Mouse (Mus musculus) CH12.LX (cell line): ENCODE measurements around the gene Pramef8. TPM values are rescaled to one million over a fixed set of nuclear protein-coding genes. Genes with fewer than 3 reads are reported as not detected.

ENCODE experiments used
- DNase-seq: peaks from one replicate; pipeline ENCODE4 v3.0.0-alpha.2; 2013; ENCODE audit errors: extremely low read depth
- H3K27ac ChIP-seq: 2 replicates; pipeline ENCODE4 v1.5.1; 2012; ENCODE audit warnings: low read depth, mild to moderate bottlenecking, control low read depth, moderate library complexity; ENCODE audit not compliant: insufficient read depth
- H3K27me3 ChIP-seq: replicated peaks from 2 replicates; pipeline ENCODE3; 2012; ENCODE audit warnings: inconsistent platforms
- H3K36me3 ChIP-seq, 2 experiments: replicated peaks in 1 of 2; 2 replicates each; pipeline versions ENCODE3 to v1.6.1; 2012; ENCODE audit warnings: inconsistent platforms in 1 of 2, low read length in 1 of 2, mild to moderate bottlenecking in 1 of 2, mixed read lengths in 1 of 2, moderate library complexity in 1 of 2; ENCODE audit not compliant: control insufficient read depth in 1 of 2, insufficient read depth in 1 of 2
- H3K4me1 ChIP-seq, 2 experiments: 2 replicates each; pipeline ENCODE4 v1.6.1; 2012; ENCODE audit warnings: inconsistent platforms in 1 of 2, moderate library complexity in 1 of 2; ENCODE audit not compliant: insufficient read depth in 2 of 2, control insufficient read depth in 1 of 2
- H3K4me2 ChIP-seq: 2 replicates; pipeline ENCODE4 v1.6.1; 2012; ENCODE audit warnings: low read depth, mild to moderate bottlenecking, control low read depth; ENCODE audit not compliant: poor library complexity, insufficient read depth, severe bottlenecking
- H3K4me3 ChIP-seq, 3 experiments: fragments of 150-350 bp in 1 of 3; sonication (generic) in 1 of 3; replicated peaks in 1 of 3; 2 replicates each; pipeline versions ENCODE3 to v1.5.1; 2011 to 2012; ENCODE audit warnings: low read depth in 2 of 3, low read length in 2 of 3, mild to moderate bottlenecking in 2 of 3, moderate library complexity in 2 of 3, control low read depth in 1 of 3, improper control_type of control experiment in 1 of 3, inconsistent platforms in 1 of 3, mixed read lengths in 1 of 3; ENCODE audit not compliant: poor library complexity in 1 of 3
- H3K79me2 ChIP-seq: replicated peaks from 2 replicates; pipeline ENCODE4 v1.6.1; 2012; ENCODE audit warnings: mild to moderate bottlenecking, moderate library complexity; ENCODE audit not compliant: control insufficient read depth, poor library complexity, insufficient read depth, severe bottlenecking; ENCODE audit errors: extremely low read depth
- H3K9ac ChIP-seq: 2 replicates; pipeline ENCODE4 v1.6.1; 2012; ENCODE audit warnings: low read depth, mild to moderate bottlenecking, control low read depth, moderate library complexity; ENCODE audit not compliant: insufficient read depth
- H3K9me3 ChIP-seq: replicated peaks from 2 replicates; pipeline ENCODE3; 2012; ENCODE audit warnings: low read length, inconsistent platforms, mixed read lengths
- BHLHE40 ChIP-seq: IDR thresholded peaks from 2 replicates; pipeline ENCODE4 v1.6.1; 2011; ENCODE audit warnings: mild to moderate bottlenecking, low read depth, low read length, improper control_type of control experiment
- CTCF ChIP-seq, 2 experiments: IDR thresholded peaks in 1 of 2; conservative IDR thresholded peaks in 1 of 2; 2 replicates each; pipeline ENCODE4 v1.5.1; 2011 to 2012; ENCODE audit warnings: low read depth in 2 of 2, low read length in 2 of 2, improper control_type of control experiment in 1 of 2, inconsistent platforms in 1 of 2, mild to moderate bottlenecking in 1 of 2, moderate library complexity in 1 of 2
- E2F4 ChIP-seq: IDR thresholded peaks from 2 replicates; pipeline ENCODE4 v1.6.1; 2011; ENCODE audit warnings: low read depth, low read length, improper control_type of control experiment; ENCODE audit not compliant: insufficient replicate concordance
- ELF1 ChIP-seq: IDR thresholded peaks from 2 replicates; pipeline ENCODE4 v1.6.1; 2014; ENCODE audit warnings: low read depth, mild to moderate bottlenecking, inconsistent platforms, low read length, improper control_type of control experiment
- EP300 ChIP-seq: IDR thresholded peaks from 2 replicates; pipeline ENCODE4 v1.6.1; 2011; ENCODE audit warnings: low read length, improper control_type of control experiment
- GABPA ChIP-seq: IDR thresholded peaks from 2 replicates; pipeline ENCODE4 v1.6.1; 2012; ENCODE audit warnings: low read depth, low read length, improper control_type of control experiment, inconsistent platforms; ENCODE audit not compliant: insufficient replicate concordance
- HCFC1 ChIP-seq: IDR thresholded peaks from 2 replicates; pipeline ENCODE4 v1.6.1; 2012; ENCODE audit warnings: low read depth, mild to moderate bottlenecking, inconsistent platforms, low read length, improper control_type of control experiment
- IRF4 ChIP-seq: IDR thresholded peaks from 2 replicates; pipeline ENCODE4 v1.6.1; 2014; ENCODE audit warnings: low read depth, mild to moderate bottlenecking, inconsistent platforms, low read length, improper control_type of control experiment
- JUND ChIP-seq: conservative IDR thresholded peaks from 2 replicates; pipeline ENCODE4 v1.6.1; 2011; ENCODE audit warnings: low read depth, low read length, improper control_type of control experiment
- MAFK ChIP-seq: IDR thresholded peaks from 2 replicates; pipeline ENCODE4 v1.6.1; 2011; ENCODE audit warnings: low read length, improper control_type of control experiment; ENCODE audit not compliant: insufficient replicate concordance
- MAX ChIP-seq: IDR thresholded peaks from 2 replicates; pipeline ENCODE4 v1.6.1; 2011; ENCODE audit warnings: low read length, improper control_type of control experiment
- NRF1 ChIP-seq: IDR thresholded peaks from 2 replicates; pipeline ENCODE4 v1.6.1; 2014; ENCODE audit warnings: low read depth, mild to moderate bottlenecking, inconsistent platforms, low read length, improper control_type of control experiment, moderate library complexity
- RCOR1 ChIP-seq: conservative IDR thresholded peaks from 2 replicates; pipeline ENCODE4 v1.6.1; 2012; ENCODE audit warnings: low read depth, mild to moderate bottlenecking, inconsistent platforms, low read length, improper control_type of control experiment
- SMC3 ChIP-seq: IDR thresholded peaks from 2 replicates; pipeline ENCODE4 v1.6.1; 2011; ENCODE audit warnings: low read depth, low read length, improper control_type of control experiment
- TCF12 ChIP-seq: IDR thresholded peaks from 2 replicates; pipeline ENCODE4 v1.6.1; 2014; ENCODE audit warnings: low read depth, mild to moderate bottlenecking, inconsistent platforms, low read length, improper control_type of control experiment
- ZMIZ1 ChIP-seq: IDR thresholded peaks from 2 replicates; pipeline ENCODE4 v1.6.1; 2012; ENCODE audit warnings: low read depth, mild to moderate bottlenecking, inconsistent platforms, low read length, improper control_type of control experiment
- dilution Hi-C: fragments of 300-500 bp; cut with MboI; formaldehyde crosslinking; loops from 2 replicates; pipeline ENCODE4 v1.14.3; 2020; ENCODE audit warnings: low sequenced_read_pairs; ENCODE audit not compliant: extremely low pct_unique_long_range_greater_than_20kb, extremely low pct_ligation_motif_present
- in situ Hi-C: fragments of 300-500 bp; cut with MboI; formaldehyde crosslinking; loops from 3 replicates; pipeline ENCODE4 v1.14.3; 2019; ENCODE audit warnings: low sequenced_read_pairs, low pct_ligation_motif_present, low pct_unique_long_range_greater_than_20kb, mixed read lengths
- polyA plus RNA-seq: library from polyadenylated mRNA; unstranded; fragments of >175 nt; gene quantifications from 2 replicates; pipeline ENCODE4 v1.2.1, GENCODE M21; 2012; ENCODE audit warnings: low read depth; ENCODE audit not compliant: insufficient read length
- total RNA-seq, 2 experiments: library from RNA; depleted of rRNA; stranded (reverse); fragments of 300-350 nt in 1 of 2; fragments of >200 nt in 1 of 2; gene quantifications; 2 replicates each; pipeline ENCODE4 v1.2.3; 2012 to 2014

The Pramef8 gene
- total and polyA plus RNA-seq, 3 experiments = 12.8 to 22.5 (median 15.0) TPM

- TF ChIP-seq GABPA = no peak
- no peak for TF ChIP-seq EP300
- no peak for TF ChIP-seq MAFK
- TF ChIP-seq MAX = no peak
- in situ Hi-C loops (no loop called here), dilution Hi-C loops (no loop called here)
- Histone ChIP-seq H3K4me3 (no peak overlapping the region), H3K4me2 (no peak overlapping the region), H3K79me2 (no peaks in the 10 kb centered on the region), H3K4me1 (no peaks in the 10 kb centered on the region), H3K27ac (no peak overlapping the region), H3K9ac (no peak overlapping the region), H3K27me3 (peaks cover 36% of the 10 kb centered on the region), H3K36me3 (no peaks in the 10 kb centered on the region), H3K9me3 (no peaks in the 10 kb centered on the region)
- DNase-seq = no peak
Observed at GRCm38 (mm10) chr4:143382163-143382562, 30.1 kb upstream of the Pramef8 start.

- H3K27ac ChIP-seq = no peak overlapping the region
- TF ChIP-seq SMC3 (no peak), JUND (no peak), MAFK (no peak), IRF4 (no peak), RCOR1 (no peak), E2F4 (no peak), TCF12 (no peak), BHLHE40 (no peak), HCFC1 (no peak), MAX (no peak), ZMIZ1 (no peak), ELF1 (no peak), CTCF (conservative IDR thresholded peaks at IDR 0.05 in 1 of 2, IDR thresholded peaks at IDR 0.05 in 1 of 2; ENCODE audit: low read depth in 2 of 2, low read length in 2 of 2) (no peak), NRF1 (no peak)
- in situ Hi-C loops = no loop called here
- dilution Hi-C loops = no loop called here
- no peak for DNase-seq
- no peak overlapping the region for H3K4me2 ChIP-seq
- no peaks in the 10 kb centered on the region for H3K9me3 ChIP-seq
- no peak overlapping the region for H3K9ac ChIP-seq
- H3K4me3 ChIP-seq = no peak overlapping the region
- no peaks in the 10 kb centered on the region for H3K4me1 ChIP-seq
- H3K27me3 ChIP-seq = peaks cover 29% of the 10 kb centered on the region
- H3K36me3 ChIP-seq = no peaks in the 10 kb centered on the region
- no peaks in the 10 kb centered on the region for H3K79me2 ChIP-seq
Observed at GRCm38 (mm10) chr4:143383646-143384045, 28.6 kb upstream of the Pramef8 start.
